Mouse (Mus musculus) thymus, adult 18-20 months (tissue): ENCODE results near the gene Smndc1.

Source experiments
- DNase-seq, 2 experiments: peaks; one replicate each; pipeline ENCODE4 v3.0.0; 2022; ENCODE audit warnings: mixed read lengths in 2 of 2

Smndc1 gene

DNA sequence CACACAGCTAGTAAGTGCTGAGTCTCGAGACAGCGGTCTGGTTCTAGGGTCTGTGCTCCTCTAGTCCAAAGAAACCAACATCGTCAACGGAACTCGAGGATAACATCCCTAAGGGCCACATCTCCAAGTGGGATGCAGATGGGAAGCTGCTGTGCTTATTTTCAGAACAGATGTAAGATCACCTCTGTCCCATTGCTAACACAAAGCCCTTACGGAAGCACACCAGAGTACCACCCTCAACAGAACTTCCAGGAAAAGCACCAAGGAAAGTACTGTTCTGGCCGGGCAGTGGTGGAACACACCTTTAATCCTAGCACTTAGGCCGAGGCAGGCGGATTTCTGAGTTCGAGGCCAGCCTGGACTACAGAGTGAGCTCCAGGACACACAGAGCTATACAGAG, 12.0 kb downstream of the Smndc1 start:
- DNase-seq, result no peak

DNA sequence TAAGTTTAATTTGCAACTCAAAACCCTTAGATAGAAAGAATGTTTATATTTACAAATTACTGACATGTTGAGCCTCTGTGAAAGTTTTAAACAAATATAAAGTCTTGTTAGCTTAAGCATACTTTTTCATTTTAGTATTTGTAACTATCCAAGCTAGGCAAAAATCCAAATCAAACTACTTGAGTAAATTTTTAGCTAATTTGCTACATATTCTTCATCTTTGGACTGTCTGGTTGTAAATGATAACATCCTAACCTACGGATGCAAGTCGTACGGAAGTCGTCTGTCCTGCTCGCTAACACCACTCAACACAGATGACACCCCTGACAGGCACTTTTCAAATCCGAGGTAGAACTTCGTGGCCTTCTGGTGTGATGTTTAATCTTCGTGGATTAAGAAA, 12.7 kb downstream of the Smndc1 start:
- DNase-seq, result no peak

DNA sequence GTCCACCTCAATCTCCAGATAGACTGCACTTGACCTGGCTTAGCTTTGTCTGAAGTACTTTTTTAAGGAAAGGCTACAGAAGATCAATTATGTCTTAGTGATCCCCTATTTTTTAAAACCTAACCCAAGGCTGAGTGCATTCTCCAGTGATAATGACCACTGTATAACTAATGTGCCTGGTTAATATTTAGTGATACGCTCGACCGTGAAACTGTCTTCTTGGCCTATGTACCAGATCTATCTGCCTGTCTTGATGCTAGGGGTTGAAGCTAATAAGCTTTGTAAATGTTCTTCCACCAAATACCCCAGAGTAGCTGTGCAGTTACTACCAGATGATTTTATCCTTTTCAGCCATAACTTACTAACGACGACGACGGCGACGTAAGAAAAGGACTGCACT, 14.6 kb downstream of the Smndc1 start:
- DNase-seq, result no peak

DNA sequence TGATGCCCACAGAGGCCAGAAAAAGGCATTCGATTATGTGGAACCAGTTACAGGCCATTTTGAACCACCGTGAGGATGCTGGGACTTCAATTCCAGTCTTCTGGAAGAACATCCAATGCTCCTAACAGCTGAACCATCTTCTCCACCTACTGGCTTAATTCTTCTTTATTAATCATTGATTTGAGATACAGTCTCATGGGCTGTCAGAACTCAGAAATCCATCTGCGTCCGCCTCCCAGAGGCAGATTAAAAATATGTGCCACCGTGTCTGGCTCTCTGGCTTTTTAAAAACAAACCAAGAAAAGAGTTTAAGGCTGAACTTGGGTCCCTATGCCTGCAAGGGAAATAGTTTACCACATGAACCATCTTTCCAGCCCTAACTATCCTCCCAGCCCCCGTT, 15.1 kb downstream of the Smndc1 start:
- DNase-seq, result no peak

DNA sequence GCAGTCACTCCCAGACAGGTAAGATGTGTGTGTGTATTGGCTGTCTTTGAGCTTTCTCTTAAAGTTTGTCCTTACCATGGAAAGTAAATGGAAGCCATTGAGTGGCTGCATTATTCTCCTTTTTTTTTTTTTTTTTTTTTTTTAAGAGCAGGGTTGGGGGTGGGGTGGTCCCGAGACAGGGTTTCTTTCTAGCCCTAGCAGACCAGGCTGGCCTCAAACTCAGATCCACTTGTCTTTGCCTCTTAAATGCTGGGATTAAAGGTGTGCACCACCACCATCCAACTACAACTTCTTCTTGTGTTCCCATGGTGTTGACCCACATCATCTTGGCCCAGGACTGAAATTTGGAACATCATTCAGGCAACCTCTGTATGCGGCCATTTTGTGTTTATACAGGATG, 16.8 kb downstream of the Smndc1 start:
- no peak for DNase-seq

DNA sequence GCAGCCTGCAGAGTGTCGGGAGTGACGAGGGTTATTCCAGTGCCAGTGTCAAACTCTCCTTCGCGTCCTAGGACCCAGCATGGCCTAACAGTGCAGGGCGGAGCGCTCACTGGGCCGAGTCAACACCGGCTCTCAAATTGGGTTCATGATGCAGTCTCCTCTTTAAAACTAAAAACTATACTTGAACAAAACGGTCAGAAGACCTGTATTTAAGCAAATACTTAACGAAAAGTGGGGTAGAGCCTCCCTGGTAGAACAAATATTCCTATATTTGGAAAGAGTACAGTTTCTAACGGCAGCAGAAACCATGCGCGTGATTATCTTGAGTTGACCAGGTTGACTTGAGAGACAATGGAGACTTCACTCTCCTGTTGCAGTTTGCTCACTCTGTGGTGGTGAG, 18.7 kb downstream of the Smndc1 start, which contains the start of gene Gm10197:
Gm10197 (minus strand) TSS at position 101 of the 400 bp plus-strand sequence.
- DNase-seq, result no peak

DNA sequence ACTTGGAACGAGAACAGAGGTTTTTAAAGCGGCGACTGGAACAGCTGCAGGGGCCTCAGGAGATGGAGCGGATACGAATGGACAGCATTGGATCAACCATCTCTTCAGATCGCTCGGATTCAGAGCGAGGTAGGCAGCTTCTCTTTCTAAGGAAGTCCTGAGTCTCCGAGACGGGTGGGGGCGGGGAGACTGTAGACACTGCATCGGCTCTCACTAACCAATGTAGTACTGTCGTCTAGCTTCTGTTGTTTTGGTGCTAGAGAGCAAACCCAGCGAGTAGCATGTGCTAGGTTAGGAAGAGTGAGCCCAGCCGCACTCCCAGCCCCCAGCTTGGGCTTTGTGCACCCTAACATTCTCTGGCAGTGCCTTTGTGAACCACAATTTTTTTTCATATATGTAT, 20.1 kb downstream of the Smndc1 start:
- DNase-seq, result no peak

DNA sequence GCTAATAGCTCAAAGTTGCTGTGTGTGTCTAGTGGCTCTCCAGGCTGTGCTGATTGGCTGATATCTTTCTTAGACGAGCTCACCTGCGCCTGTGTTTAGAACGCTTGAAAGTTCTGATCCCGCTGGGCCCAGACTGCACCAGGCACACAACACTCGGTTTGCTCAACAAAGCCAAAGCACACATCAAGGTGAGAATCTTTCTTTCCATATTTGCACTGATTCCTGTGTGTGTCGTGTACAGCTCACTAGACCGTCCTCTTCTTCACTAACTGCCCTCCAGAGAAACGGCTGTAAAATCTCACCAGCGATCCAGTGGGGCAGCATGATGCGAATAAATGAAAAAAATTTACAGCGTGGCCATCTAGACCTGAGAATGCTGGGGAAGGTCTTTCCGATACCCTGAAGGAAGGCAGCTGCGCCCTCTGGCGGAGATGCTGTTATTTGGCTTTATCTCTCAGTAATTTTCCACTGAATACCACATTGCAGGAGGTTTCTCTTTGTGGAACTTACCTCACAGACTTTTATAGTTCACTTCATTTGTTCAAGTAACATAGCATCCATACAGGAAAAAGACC, 20.8 kb downstream of the Smndc1 start:
- DNase-seq, result peak; percentile 30 to 54

DNA sequence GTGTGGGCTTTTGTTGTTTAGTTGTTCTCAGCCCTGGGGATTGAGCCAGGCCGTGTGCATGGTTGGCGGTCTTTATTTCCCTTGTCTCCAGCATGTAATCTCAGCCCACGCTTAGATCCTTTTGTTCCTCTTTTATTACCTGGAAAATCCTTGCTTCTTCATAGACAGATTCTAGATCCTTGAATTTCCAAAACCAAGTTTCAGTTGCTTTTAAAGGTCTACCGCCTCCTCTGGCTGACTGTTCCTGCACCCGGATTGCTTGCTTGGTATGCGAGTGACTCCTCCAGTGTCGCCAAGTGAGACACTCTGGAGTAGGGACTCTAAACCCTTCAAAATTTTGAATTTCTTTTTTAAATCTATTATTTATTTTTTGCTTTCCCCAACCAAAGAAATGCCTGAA, 23.5 kb downstream of the Smndc1 start:
- DNase-seq, result no peak

DNA sequence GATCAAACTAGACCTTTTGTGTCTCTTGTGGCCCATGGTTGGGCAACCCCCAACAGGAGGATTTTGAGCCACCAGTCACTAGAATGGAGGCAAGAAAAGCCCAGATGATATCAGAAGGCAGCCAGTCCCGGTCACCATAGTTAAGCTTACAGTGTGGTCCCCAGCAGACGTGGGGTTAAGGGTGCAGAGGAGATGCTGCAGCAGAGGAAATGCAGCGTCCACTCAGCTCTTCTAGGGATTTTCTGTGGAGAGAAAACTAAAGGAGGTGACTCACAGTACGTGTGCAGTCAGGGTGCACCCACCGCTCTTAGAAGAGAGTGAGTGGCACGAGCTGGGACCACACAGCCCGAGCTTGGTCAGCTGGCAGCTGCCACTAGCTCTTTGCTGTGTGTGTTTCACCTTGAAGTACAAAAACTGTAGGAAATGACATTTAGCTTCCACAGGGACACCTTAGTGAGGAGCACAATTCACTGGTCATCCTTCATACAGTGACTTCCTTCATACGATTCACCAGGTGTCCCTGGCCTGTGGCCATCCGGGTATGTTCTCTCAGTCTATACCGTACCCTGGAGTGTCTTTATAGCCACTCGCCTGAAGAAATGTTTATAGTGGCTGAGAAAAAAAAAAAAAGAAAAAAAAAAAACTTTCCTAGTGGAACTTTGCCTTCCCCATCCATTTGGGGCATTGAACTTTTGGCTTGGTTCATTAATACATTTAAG, 24.2 kb downstream of the Smndc1 start:
- DNase-seq, result no peak

DNA sequence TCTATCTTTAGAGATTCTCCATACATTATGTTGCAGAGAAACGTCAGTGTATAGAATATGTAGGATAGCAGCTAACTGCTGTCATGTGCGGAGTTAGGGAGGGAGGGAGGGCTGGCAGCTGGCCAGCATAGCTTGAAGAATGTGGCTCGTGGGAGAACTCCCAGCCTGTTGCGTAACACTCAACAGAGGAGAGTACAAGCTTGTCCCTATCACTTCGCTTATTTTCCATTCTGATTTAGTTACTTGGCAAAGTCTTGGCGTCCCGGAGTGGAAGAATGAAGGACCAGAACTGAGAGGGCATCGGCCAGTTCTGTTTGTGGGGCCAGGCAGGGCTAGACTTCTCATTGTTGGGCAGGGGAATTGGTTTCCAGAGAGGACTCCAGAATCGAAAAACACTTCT, 25.4 kb downstream of the Smndc1 start:
- no peak for DNase-seq

DNA sequence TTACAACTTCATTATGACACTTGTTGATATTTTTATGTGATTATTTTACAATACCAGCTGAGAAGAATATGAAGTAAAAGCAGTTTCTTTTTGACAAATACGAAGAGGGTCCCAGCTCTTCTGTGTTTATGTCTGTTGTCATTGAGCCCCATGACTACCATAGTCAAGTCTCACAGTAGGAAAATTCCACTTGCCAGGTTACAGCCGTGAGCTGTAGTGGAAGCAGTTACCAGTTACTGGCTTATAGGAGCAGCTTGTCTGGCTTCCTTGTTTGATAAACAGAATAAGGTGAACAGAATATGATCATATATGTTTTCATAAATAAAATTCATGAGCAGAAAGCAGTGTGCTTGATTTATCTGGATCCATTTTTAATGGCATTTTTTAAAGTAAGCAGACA, 25.8 kb downstream of the Smndc1 start:
- DNase-seq, result no peak

DNA sequence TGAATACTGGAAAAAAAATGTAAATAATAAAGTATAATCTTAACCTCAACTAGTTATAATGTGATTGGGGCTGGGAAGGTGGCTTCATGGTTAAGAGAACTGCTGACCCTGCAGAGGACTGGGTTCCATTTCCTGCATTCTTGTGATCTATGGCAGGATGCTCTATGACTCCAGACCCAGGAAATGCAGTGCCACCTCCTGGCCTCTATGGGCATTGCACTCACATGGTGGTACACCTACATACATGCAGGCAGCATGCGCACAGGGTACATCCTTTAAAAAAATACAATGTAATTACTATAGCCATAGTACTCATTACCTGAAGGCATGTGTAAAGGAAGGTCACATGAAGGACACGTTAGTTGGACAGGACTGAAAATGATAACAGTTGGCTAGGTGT, 27.4 kb downstream of the Smndc1 start:
- DNase-seq, result no peak

DNA sequence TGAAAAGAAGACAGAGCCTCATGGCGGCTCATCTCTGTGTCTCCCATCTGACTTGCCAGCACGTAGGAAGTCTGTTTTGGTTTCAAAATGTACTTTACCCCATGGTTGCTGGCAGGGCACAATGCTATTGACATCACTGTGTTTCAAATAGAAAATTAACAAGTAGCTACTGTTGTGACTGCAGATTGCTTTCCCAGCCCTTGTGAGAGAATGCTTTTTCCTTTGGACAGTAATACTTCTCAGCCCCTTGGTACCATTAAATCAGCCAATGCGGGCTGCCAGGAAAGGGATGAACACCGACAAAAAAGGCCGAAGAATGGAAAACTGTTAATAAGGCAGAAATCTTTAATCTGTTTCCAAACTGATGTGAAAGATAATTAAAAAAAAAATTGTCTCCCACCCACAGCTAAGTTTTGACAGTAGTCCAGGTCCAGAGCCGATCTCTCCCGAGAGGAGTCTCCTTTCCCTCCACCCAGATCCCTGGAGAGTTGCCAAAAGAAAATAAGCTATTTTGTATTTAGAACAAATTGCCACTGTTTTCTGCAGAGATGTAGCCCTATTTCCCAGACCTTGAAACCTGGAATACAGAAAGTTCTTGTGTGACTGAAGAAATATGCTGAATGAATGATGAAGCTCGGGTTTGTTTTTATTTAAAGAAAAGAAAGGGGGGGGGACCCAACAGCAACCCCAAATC, 30.0 kb downstream of the Smndc1 start:
- no peak for DNase-seq

DNA sequence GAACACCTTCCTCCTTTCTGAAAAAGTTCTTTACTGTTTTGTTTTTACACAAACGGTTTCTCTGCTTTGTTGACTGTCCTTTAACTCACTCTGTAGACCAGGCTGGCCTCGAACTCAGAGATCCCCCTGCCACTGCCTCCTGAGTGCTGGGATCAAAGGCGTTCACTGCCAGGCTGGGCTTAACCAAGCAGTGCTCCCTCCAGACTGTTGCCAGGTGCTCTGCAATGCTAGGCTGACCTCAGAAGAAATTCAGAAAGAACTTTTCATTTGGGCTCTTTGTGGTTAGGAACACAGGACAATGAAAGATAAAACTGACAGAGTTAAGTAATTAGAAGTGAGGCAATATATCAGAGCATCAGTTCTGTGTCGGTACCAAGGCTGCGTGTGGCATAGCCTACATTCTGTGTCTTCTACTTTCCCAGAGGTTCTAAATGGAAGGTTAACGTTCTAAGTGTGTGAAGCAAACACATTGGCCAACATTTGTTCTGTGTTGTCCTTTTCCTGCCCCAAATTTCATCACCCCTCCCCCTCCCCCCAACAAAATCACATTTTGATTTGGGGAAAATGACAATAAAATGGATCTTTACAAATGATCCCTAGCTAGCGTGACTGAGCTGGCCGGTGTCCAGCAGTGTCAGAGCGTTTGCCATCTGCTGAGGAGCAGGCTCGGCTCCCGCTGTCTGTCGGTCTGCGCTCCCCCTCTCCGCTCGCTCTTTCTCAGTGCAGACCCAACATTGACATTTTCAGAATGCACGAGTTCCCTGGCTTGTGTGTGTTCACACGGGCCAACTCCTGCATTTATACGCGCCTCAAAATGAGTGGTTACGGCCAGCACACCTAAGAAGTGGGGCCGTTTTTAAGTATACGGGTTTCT, 31.0 kb downstream of the Smndc1 start:
- DNase-seq, result no peak

DNA sequence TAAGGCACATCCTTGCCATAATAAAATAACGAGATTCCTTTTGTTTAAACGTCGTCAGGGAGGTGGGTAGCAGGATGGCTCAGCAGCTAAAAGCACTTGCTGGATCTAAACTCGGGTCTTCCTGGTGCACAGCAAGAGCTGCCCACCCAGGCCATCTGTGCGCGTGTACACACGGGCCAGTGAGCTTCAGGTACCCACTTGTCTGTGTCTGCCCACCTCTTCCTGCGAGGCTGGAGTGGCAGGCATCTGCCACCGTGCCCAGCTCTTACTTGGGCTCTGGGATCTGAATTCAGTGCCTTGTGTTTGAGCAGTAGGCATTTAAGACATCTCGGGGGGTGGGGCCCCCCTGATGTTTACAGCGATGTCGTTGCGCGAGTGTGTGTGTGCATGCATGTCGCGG, 35.3 kb downstream of the Smndc1 start:
- no peak for DNase-seq

DNA sequence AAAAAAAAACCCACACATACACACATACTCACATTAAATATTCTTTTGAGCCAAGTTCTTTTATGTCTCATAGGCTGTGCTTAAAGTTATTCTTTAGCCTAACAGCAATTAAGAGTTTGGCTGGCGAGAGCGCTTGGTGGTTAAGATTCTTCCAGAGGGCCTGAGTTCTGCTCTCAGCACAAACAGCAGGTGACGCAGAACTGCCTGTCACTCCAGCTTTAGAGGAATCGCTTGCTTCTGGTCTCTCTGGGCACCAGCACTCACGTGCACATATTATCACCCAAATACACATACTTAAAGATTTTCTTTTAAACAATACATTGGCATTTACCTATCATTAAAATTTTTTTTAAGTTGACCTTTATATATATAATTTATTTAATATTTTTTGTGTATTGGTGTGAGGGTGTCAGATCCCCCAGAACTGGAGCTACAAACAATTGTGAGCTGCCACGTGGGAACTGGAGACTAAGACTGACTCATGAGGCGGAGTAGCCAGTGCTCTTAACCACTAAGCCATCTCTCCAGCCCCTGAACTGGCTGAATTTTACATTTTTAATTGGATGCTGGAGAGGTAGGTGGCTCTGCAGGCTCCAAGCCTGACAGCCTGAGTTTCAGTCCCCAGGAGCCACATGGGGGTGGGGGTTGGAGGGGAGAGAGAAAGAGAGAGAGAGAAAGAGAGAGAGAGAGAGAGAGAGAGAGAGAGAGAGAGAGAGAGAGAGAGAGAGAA, 35.9 kb downstream of the Smndc1 start:
- DNase-seq, result no peak

DNA sequence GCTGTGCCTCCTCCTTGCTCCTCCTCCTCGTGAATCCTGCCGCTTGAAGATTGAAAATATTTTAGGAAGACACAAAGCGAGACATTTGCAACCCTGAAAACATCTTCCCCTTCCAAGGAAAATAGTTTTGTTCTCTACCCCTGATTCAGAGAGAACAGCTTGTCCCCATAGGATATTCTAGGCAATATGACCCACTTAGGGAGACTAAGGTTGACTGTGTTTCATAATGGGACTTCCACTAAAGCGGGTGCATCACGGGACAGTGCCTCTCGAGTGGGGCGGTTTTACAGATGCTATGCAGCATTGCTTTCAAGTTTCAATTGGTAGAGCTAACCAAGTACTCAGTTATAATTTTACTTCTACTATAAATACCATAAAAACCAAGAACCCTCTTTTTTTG, 36.5 kb downstream of the Smndc1 start:
- DNase-seq, result no peak

DNA sequence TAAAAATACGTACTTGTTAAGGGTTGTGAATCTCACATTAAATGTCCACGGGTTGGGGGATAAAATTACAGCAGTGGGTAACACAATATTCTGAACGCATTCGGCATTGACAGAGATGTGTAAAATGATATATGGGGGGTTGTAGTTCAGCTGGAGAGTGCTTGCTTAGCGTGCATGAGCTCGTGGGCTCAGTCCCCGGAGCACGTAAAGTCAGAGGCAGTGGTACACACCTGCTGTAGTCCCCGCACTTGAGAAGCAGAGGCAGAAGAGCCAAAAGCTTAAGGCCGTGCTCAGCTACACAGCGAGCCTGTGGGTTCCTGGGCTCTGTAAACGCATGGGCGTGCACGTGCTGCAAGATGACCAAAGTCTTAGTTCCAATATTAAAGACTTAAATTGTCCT, 44.6 kb downstream of the Smndc1 start:
- no peak for DNase-seq

DNA sequence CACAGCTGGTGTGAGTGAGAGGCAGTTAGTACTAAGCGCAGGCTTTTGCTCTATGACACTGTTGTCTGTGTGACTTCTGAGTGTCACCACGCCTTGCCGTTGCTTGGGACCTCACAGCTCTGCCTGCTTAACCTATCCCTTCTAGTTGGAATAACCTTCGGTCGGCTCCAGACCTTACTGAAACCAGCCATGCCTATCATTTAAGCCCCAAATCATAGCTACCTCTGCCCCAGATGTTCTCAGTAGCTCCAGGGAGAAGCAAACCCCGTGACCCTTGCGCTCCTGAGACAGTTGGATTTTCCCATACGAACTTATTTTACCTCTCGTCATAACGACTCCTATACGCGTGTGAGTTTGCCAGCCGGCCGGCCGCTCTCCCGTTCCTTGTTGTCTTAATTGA, 46.3 kb downstream of the Smndc1 start:
- DNase-seq, result no peak

DNA sequence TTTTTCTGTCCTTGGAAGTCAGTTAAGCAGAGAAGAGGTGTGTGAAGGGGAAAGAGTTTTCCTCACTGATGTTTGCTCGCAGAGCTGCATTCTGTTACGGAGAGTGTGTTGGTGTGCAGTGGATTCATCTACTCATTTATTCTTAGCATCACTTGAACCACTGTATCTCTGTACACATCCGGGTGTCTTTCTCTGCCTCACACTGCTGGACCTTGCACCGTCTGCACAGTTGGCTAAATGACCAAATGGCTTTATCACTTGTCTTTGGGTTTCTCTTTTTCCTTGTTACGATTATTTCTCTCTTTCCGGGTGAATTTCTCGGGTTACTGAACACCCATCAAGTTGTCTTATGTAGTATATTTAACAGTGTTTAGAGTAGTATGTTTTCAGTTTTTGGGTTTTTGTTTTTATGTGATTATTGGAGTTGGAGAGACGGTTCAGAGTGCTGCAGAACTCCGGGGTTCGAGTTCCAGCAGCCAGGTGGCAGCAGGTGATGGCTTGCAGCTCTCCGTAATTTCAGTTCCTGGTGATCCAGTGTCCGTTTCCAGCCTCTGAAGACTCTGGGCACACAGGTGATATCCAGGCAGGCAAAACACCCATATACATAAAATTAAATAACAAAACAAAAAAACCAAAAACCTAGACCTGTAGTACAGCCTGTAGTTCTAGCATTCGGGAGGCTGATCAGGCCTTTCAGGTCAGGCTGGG, 47.0 kb downstream of the Smndc1 start:
- DNase-seq, result no peak

DNA sequence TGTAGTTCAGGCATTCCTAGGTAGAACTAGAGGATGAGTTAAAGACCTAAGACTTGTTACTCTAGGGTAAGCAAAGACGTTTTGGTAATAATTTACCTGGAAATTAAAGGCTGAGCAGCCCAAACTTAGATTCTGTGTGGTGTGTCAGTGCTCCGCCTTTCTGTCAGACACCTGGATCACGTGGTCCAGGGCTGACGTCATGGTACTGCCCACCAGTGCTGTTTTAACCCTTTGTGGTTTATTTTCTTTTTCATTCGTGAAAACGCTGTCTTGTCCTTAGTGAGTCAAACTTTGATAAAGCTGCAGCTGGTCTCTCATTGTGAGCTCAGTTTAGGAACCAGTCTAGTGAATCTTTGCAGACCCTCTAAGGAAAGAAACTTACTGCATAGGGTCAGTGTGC, 50.0 kb downstream of the Smndc1 start:
- no peak for DNase-seq
